Mouse (Mus musculus) lung, adult 2 months (tissue): ENCODE data around the gene Trim12c. TPM values are rescaled to one million over a fixed set of nuclear protein-coding genes. Genes with fewer than 3 reads are reported as not detected.
A peak's percentile ranks its signal among the peaks of the same experiment; 100 is the strongest.
"Not testable (repeated sequence)": the region's sequence is repeated elsewhere in the genome, so short reads cannot be mapped to it uniquely, and the experiment has no call there.

ENCODE experiments used
- DNase-seq: peaks from one replicate; pipeline ENCODE4 v3.0.0; 2022
- H3K4me1 ChIP-seq: fragments of 200-500 bp; 2 replicates; pipeline ENCODE4 v1.6.1; 2011; ENCODE audit warnings: low read length; ENCODE audit not compliant: control insufficient read depth, insufficient read depth
- H3K4me3 ChIP-seq: fragments of 200-500 bp; replicated peaks from 2 replicates; pipeline ENCODE3; 2011; ENCODE audit warnings: low read depth, mild to moderate bottlenecking, control low read depth, low read length; ENCODE audit errors: extremely low read depth
- CTCF ChIP-seq: fragments of 200-500 bp; IDR thresholded peaks from 2 replicates; pipeline ENCODE4 v1.5.1; 2011; ENCODE audit warnings: mild to moderate bottlenecking, low read length, control low read depth; ENCODE audit not compliant: insufficient read depth
- POLR2A ChIP-seq: fragments of 200-500 bp; IDR thresholded peaks from 2 replicates; pipeline ENCODE4 v1.6.1; 2011; ENCODE audit warnings: low read depth, mild to moderate bottlenecking, control low read depth, low read length, borderline replicate concordance; ENCODE audit errors: extremely low read depth
- WGBS: fragments of 180-500 bp; shearing (Covaris S2); methylation state at CpG from one replicate; pipeline ENCODE4 v1.1.7; 2018; 5-methylcytosine and 5-hydroxymethylcytosine counted together
- polyA plus RNA-seq: library from polyadenylated mRNA; depleted of rRNA; stranded (reverse); fragments of >200 nt; gene quantifications from 2 replicates; pipeline ENCODE4 v1.2.3, GENCODE M21; 2012; rRNA removed

Trim12c gene
- polyA plus RNA-seq, 1 experiment = 3.8 TPM

DNA sequence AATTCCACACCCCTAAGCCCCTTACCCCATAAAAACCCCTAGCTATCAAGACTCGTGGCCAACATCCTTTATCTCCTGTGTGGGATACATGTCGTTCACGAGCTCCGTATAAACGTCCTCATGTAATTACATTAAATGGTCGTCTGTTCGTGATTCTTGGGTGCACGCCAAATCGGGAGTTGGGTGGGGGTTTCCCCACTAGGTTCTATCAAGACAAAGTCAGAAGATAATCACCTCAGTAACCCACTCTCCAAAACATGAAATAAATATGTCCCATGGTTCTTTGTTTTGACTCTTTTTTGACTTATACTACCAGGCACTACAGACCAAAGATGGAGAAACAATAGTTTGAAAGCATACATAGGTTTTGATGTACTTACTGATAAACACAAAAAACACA is 31.1 kb downstream of the Trim12c start:
- H3K4me3 ChIP-seq = no peak overlapping the region
- 58% methylated on average over 9 of the region's 9 CpGs for WGBS
- no peak for TF ChIP-seq POLR2A
- TF ChIP-seq CTCF = no peak

DNA sequence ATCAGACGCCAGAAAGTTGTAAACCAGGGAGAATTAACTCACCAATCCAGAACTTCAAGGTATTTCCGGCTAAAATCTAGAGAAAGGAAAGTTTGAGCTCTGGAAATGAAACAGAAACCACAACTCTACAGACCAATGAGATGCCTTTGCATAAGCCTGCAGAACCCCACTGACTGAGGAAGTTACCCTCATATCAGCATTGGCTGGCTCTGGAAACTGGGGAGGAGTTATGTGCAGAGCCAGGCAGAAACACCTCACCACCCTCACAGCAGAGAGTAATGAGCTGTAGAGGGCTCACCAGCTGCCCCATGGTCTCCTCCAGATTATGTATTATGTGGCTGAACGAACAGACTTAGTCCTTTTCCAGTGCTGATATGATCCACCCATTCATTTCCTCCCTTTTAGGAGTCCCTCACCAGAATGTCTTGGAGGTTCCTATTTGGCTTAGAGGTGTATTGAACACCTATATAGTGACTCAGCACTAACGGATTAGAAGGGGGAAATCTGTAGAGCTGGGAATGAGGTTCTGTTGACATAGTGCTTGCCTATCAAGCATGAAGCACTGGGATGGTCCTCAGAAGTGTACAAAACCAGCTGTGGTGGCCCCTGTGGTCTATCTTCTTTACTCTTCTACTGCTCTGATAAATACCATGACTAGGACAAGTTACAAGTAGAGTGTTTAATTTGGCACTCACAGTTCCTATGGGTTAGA is 37.6 kb downstream of the Trim12c start, which contains the start of gene Trim12a:
TSS of gene Trim12a (minus strand) at position 98 of the 712 bp plus-strand sequence.
- peak within 1 kb of the TSS; percentile 51 for H3K4me3 ChIP-seq
- H3K4me1 ChIP-seq, DNase-seq: not testable (repeated sequence)
- WGBS = 11% methylated on average over 4 of the region's 4 CpGs

More for the DNA sequence above, 31.1 kb downstream of the Trim12c start:
- no peaks in the 10 kb centered on the region for H3K4me1 ChIP-seq
- DNase-seq = no peak

DNA sequence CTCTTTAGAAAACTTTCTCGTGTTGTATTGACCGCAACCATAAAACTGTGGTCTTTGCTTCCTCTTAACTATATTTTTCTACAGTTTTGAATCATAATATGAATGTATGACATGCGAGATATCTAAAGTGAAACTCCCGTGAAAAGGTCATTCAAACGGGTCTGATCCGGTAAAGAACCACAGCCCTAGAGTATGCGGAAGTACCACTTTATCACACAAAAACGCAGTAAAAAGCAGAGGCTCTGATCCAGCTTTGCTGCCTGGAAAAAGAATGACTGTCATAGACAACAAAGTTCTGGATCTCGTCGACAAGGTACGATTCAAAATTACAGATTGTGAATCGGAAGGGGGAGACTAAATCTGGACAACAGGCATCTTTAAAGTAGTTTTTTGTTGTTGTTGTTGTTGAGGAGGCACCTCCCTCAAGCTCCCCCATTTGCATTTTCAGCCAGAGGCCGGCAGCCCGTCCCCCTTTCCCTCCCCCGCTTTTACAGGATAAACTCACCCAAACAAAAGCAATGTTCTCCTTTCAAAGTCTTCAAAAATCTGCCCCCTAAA is 38.3 kb downstream of the Trim12c start:
- Histone ChIP-seq H3K4me1 (no peaks in the 10 kb centered on the region; the same call in 1 of the 2 replicates), H3K4me3 (peak overlapping the region; percentile 51)
- TF ChIP-seq CTCF (no peak), POLR2A (no peak)
- peak; percentile 4 for DNase-seq
- 4% methylated on average over 15 of the region's 15 CpGs for WGBS

DNA sequence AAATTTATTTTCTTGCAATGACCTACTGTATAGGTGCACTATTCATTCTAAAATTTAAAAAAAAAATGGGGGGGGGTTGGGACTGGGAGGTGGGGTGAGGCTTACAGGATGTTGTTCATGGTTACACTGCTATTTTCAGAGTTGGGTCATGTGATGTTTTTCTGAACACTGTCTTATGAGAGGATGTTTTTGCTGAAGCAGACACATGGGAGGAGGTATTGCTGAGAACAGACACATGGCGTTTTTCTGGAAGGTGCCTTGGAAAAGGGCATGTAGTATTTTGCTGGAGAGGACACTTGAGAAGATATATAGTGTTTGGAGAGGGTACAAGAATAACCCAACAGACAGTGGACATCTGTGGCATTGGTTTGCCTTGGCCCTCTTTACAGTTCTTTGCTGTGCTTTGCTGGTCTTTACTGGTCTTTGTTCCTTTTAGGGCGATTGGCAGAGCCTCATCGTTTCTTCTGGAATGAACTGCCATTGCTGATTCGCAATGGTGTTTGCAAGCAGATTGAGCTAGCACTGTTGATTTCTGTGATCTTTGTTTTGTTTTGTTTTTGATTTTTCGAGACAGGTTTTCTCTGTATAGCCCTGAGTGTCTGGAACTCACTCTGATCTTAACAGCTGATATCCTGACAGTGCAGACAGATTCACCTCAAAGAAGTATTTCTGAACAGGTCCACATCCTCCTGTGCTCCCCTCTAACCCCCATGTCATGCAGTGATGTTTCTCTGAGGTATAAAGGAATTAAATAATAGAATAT is 61.3 kb downstream of the Trim12c start:
- H3K4me3 ChIP-seq = no peak overlapping the region
- H3K4me1 ChIP-seq = no peaks in the 10 kb centered on the region; the same call in 1 of the 2 replicates
- WGBS = 75% methylated on average over 5 of the region's 5 CpGs
- DNase-seq = no peak
- TF ChIP-seq POLR2A (no peak), CTCF (no peak)

DNA sequence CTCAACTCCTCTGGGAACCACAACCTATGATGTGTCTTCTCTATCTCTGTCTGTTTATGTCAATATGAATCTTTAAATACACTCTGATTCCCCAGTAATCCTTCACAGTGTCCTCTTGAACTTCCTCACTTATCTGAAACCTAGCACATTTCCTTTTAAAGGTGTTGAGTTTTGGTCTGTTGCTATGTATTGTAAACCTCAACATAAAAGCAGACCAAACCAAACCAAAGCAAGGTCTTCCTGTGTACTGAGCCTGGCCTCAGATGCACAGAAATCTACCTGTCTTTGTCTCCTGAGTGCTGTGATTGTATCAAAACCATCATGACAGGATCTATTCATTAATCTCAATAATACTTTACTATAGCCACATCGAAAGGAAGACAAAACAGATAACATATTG is 62.5 kb downstream of the Trim12c start:
- no peak overlapping the region for H3K4me3 ChIP-seq
- WGBS = 48% methylated on average over 1 of the region's 1 CpGs
- TF ChIP-seq POLR2A (no peak), CTCF (no peak)
- DNase-seq = no peak
- no peaks in the 10 kb centered on the region; the same call in 1 of the 2 replicates for H3K4me1 ChIP-seq

Other genes with a start within 250 kb of the Trim12c start
- gene Olfr646, start 248.5 kb downstream of the Trim12c start, polyA plus RNA-seq = not detected in 2 replicates
- gene Ubqln5, start 223.5 kb downstream of the Trim12c start, polyA plus RNA-seq = not detected in 2 replicates
- not detected in 2 replicates for gene Olfr643, start 216.0 kb downstream of the Trim12c start, polyA plus RNA-seq
- gene Ubqln3, start 210.1 kb downstream of the Trim12c start, polyA plus RNA-seq = not detected in 2 replicates
- gene Ubqlnl, start 202.8 kb downstream of the Trim12c start, polyA plus RNA-seq = not detected in 2 replicates
- not detected in 2 replicates for gene Olfm5, start 188.5 kb downstream of the Trim12c start, polyA plus RNA-seq
- 0.04 TPM in 1 of 2 replicates, not detected in the other for gene Olfr648, start 170.0 kb downstream of the Trim12c start, polyA plus RNA-seq
- gene Olfr649, start 157.4 kb downstream of the Trim12c start, polyA plus RNA-seq = not detected in 2 replicates
- gene Trim6, start 134.6 kb downstream of the Trim12c start, polyA plus RNA-seq = 0.88 and 1.3 TPM in 2 replicates
- 5.7 and 15.2 TPM in 2 replicates for gene Trim34a, start 108.9 kb downstream of the Trim12c start, polyA plus RNA-seq
- 0.70 and 1.9 TPM in 2 replicates for gene Trim5, start 65.3 kb downstream of the Trim12c start, polyA plus RNA-seq
- 3.1 and 11.5 TPM in 2 replicates for gene Trim12a, start 37.9 kb downstream of the Trim12c start, polyA plus RNA-seq
- gene Trim34b, start 23.9 kb downstream of the Trim12c start, polyA plus RNA-seq = 0.26 and 3.4 TPM in 2 replicates
- 0.45 and 1.1 TPM in 2 replicates for gene Trim30b, start 16.5 kb upstream of the Trim12c start, polyA plus RNA-seq
- gene Trim30c, start 47.5 kb upstream of the Trim12c start, polyA plus RNA-seq = not detected in 2 replicates
- gene Trim30a, start 111.8 kb upstream of the Trim12c start, polyA plus RNA-seq = 3.7 and 7.5 TPM in 2 replicates
- 1.0 and 4.0 TPM in 2 replicates for gene Trim30d, start 154.5 kb upstream of the Trim12c start, polyA plus RNA-seq
- gene Olfr651, start 196.8 kb upstream of the Trim12c start, polyA plus RNA-seq = not detected in 2 replicates
- gene Olfr652, start 207.5 kb upstream of the Trim12c start, polyA plus RNA-seq = not detected in 2 replicates
- not detected in 2 replicates for gene Olfr653, start 224.0 kb upstream of the Trim12c start, polyA plus RNA-seq
- not detected in 2 replicates for gene Olfr654, start 233.7 kb upstream of the Trim12c start, polyA plus RNA-seq
- not detected in 2 replicates for gene Olfr655, start 248.4 kb upstream of the Trim12c start, polyA plus RNA-seq